In genomic region chr6:49096933-49097461, GRCm38 (mm10) we compare ENCODE assay signal across 8 mouse cellular contexts. TPM values are rescaled to one million over a fixed set of nuclear protein-coding genes. Genes with fewer than 3 reads are reported as not detected.
DNase-seq lines count a peak whose midpoint lies in the region; ATAC-seq lines count a peak whose summit lies in the region.

No protein-coding gene starts in this region.

- peak; percentile 79 for DNase-seq in MN1 (ENCODE audit: low spot score)
- peak; percentile 86 to 87 for DNase-seq in adrenal gland, postnatal 36 days
- peak; percentile 76 to 84 for DNase-seq in heart, postnatal 36 days
- peak; percentile 65 to 85 for DNase-seq in layer of hippocampus, postnatal 14 days (ENCODE audit: low spot score in 2 of 2)
- DNase-seq in telencephalon, adult 2 months (ENCODE audit: low read depth, low spot score) = peak; percentile 54
- DNase-seq in embryo, embryonic 10 days (ENCODE audit: low spot score) = no peak

- intact Hi-C loops in heart, postnatal 36 days (cut with DNase I) = loop anchor here (2.0 kb wide), 1 partner anchor 22 kb away; no protein-coding TSS in a partner anchor

- ATAC-seq in frontal cortex, adult (ENCODE audit: low TSS enrichment) = peak; percentile 70
- ATAC-seq in megakaryocyte progenitor cell, adult 5-6 weeks (replicated peaks; ENCODE audit: poor library complexity) = peak; percentile 20; the same call in 1 of the 2 replicates

RNA-seq across cellular contexts. Expression of gene Malsu1, which starts 23.4 kb away (rescaled TPM):
- total RNA-seq in adrenal gland, postnatal 36 days (2021) = 10 to 100 TPM; 33.4 to 54.3 TPM
- total RNA-seq in heart, postnatal 36 days (2021) = 10 to 100 TPM; 40.9 to 42.7 TPM
- 10 to 100 TPM; 25.7 to 31.4 TPM for total RNA-seq in layer of hippocampus, postnatal 14 days (2021)
- 35.0 and 48.5 TPM in 2 replicates for total RNA-seq in megakaryocyte progenitor cell, adult 5-6 weeks (2015)
- 25.6 and 37.8 TPM in 2 replicates for total RNA-seq in megakaryocyte progenitor cell, adult 5-6 weeks (2017)
